In genomic region chr7:120662079-120662478, GRCm38 (mm10) we compare ENCODE assay signal across 30 mouse cellular contexts. TPM values are rescaled to one million over a fixed set of nuclear protein-coding genes. Genes with fewer than 3 reads are reported as not detected.
A peak's percentile ranks its signal among the peaks of the same experiment; 100 is the strongest.
DNase-seq lines count a peak whose midpoint lies in the region; ATAC-seq and TF ChIP-seq lines count a peak whose summit lies in the region.
"Had no signal": no experiment of that assay in that cellular context is flagged by ENCODE, and none has a peak within 500 bp of the region (broad histone marks: within the 10 kb centered on the region; RNA-seq: fewer than 3 reads in every experiment).

No protein-coding gene starts in this region.

- H3K36me3 ChIP-seq in MEL (ENCODE audit: control insufficient read depth in 1 of 2, insufficient read depth in 2 of 2, low read length in 2 of 2): peaks cover 2 to 13% of the 10 kb centered on the region in 2 experiments; a peak in 2 of 4 replicates
- peaks cover 21% of the 10 kb centered on the region for H3K36me3 ChIP-seq in spleen, adult 2 months (ENCODE audit: control insufficient read depth, insufficient read depth, low read length)
- H3K36me3 ChIP-seq in hindbrain, postnatal 0 days (ENCODE audit: insufficient read depth, low read length): peaks cover 28% of the 10 kb centered on the region

- H3K79me2 ChIP-seq in MEL (ENCODE audit: control insufficient read depth, insufficient read depth, low read length, poor library complexity): no peaks in the 10 kb centered on the region

- DNase-seq in A20 (ENCODE audit: low read depth, low spot score): peak; percentile 86
- DNase-seq in MEL (ENCODE audit: low read depth, low spot score): peak; percentile 66
- DNase-seq in spleen, adult 2 months (ENCODE audit: low read depth in 1 of 2, low spot score in 2 of 2): peak; percentile 45 to 61
- no peak for DNase-seq in gastrocnemius, adult 18-20 months (ENCODE audit: low spot score)
- no peak for DNase-seq in adrenal gland, adult 8-10 months
- DNase-seq in yolk sac, embryonic 10.5 days (ENCODE audit: low spot score): no peak
- DNase-seq in hindbrain, postnatal 0 days (ENCODE audit: low spot score): no peak
- DNase-seq: adrenal gland, postnatal 14 days; cerebellum, adult 11 months; cerebellum, adult 9-11 months; gastrocnemius, adult 2 months; gastrocnemius, postnatal 36 days; heart, postnatal 14 days; kidney, adult 8-10 months; layer of hippocampus, postnatal 36 days; left cerebral cortex, postnatal 4 days; lung, postnatal 36 days; midbrain, embryonic 14.5 days had no signal

- TF ChIP-seq CTCF in MEL (IDR thresholded peaks at IDR 0.05 in 2 of 3, conservative IDR thresholded peaks at IDR 0.05 in 1 of 3; ENCODE audit: control insufficient read depth in 1 of 3, insufficient read depth in 1 of 3, low read depth in 2 of 3, low read length in 3 of 3, poor library complexity in 1 of 3, severe bottlenecking in 1 of 3): no peak
- TF ChIP-seq CTCF in spleen, adult 2 months (IDR thresholded peaks at IDR 0.05; ENCODE audit: extremely low read depth, insufficient read depth, insufficient read length, insufficient replicate concordance): no peak
- no peak for TF ChIP-seq CTCF in hindbrain, postnatal 0 days (IDR thresholded peaks at IDR 0.05; ENCODE audit: low read depth)

- peak; percentile 47; the same call in 1 of the 2 replicates for ATAC-seq in megakaryocyte, adult 5-6 weeks (ENCODE audit: poor library complexity, severe bottlenecking)
- ATAC-seq in hindbrain, postnatal 0 days: no peak
- ATAC-seq: forebrain, embryonic 15.5 days; intestine, embryonic 16.5 days; Patski had no signal

- no peak; a peak in 1 of 4 replicates for TF ChIP-seq POLR2A in MEL (IDR thresholded peaks at IDR 0.05; ENCODE audit: control insufficient read depth in 1 of 2, insufficient read depth in 1 of 2, low read depth in 1 of 2, low read length in 2 of 2, poor library complexity in 1 of 2)
- TF ChIP-seq POLR2A in spleen, adult 2 months (IDR thresholded peaks at IDR 0.05; ENCODE audit: low read depth, low read length): no peak

- H3K4me2 ChIP-seq in hindbrain, postnatal 0 days (ENCODE audit: low read depth, low read length): no peak overlapping the region
- H3K4me2 ChIP-seq: embryonic facial prominence, embryonic 13.5 days; forebrain, embryonic 15.5 days; hindbrain, embryonic 12.5 days; liver, embryonic 15.5 days; lung, embryonic 15.5 days; neural tube, embryonic 15.5 days had no signal

- no peak overlapping the region for H3K9ac ChIP-seq in MEL (ENCODE audit: control insufficient read depth, low read depth, low read length, poor library complexity, severe bottlenecking)
- no peak overlapping the region for H3K9ac ChIP-seq in hindbrain, postnatal 0 days (replicated peaks; ENCODE audit: low read length)
- H3K9ac ChIP-seq: embryonic facial prominence, embryonic 13.5 days; forebrain, embryonic 15.5 days; hindbrain, embryonic 12.5 days; liver, embryonic 15.5 days; lung, embryonic 15.5 days; neural tube, embryonic 15.5 days had no signal

- 55% methylated on average over 4 of the region's 4 CpGs for WGBS in spleen, adult 2 months
- 91% methylated on average over 4 of the region's 4 CpGs for WGBS in hindbrain, postnatal 0 days

- no peaks in the 10 kb centered on the region for H3K27me3 ChIP-seq in MEL (ENCODE audit: control insufficient read depth in 1 of 2, insufficient read depth in 2 of 2, low read length in 2 of 2)
- H3K27me3 ChIP-seq in spleen, adult 2 months (ENCODE audit: control insufficient read depth, insufficient read depth, low read length): no peaks in the 10 kb centered on the region
- no peaks in the 10 kb centered on the region for H3K27me3 ChIP-seq in hindbrain, postnatal 0 days (ENCODE audit: insufficient read depth, low read length)
- H3K27me3 ChIP-seq: embryonic facial prominence, embryonic 13.5 days; forebrain, embryonic 15.5 days; hindbrain, embryonic 12.5 days; liver, embryonic 15.5 days; lung, embryonic 15.5 days; neural tube, embryonic 15.5 days; Patski had no signal

- no peak for TF ChIP-seq EP300 in MEL (IDR thresholded peaks at IDR 0.05; ENCODE audit: low read depth in 1 of 2, low read length in 2 of 2)

- H3K4me3 ChIP-seq in MEL (ENCODE audit: control insufficient read depth in 1 of 2, insufficient read depth in 1 of 2, low read depth in 2 of 2, low read length in 2 of 2): no peak overlapping the region
- no peak overlapping the region for H3K4me3 ChIP-seq in spleen, adult 2 months (ENCODE audit: extremely low read depth, insufficient read depth, insufficient read length)
- no peak overlapping the region for H3K4me3 ChIP-seq in hindbrain, postnatal 0 days (ENCODE audit: low read length)
- H3K4me3 ChIP-seq: embryonic facial prominence, embryonic 13.5 days; forebrain, embryonic 10.5 days; forebrain, embryonic 15.5 days; gastrocnemius, adult 2 months; hindbrain, embryonic 12.5 days; liver, embryonic 15.5 days; lung, embryonic 15.5 days; neural tube, embryonic 15.5 days had no signal

- no peak overlapping the region for H3K27ac ChIP-seq in MEL (ENCODE audit: control insufficient read depth, low read depth, low read length)
- no peak overlapping the region for H3K27ac ChIP-seq in spleen, adult 2 months (ENCODE audit: insufficient read depth, low read length)
- H3K27ac ChIP-seq in hindbrain, postnatal 0 days: no peak overlapping the region
- H3K27ac ChIP-seq: embryonic facial prominence, embryonic 13.5 days; forebrain, embryonic 10.5 days; forebrain, embryonic 15.5 days; gastrocnemius, adult 2 months; hindbrain, embryonic 12.5 days; kidney, postnatal 0 days; liver, embryonic 15.5 days; lung, embryonic 15.5 days; neural tube, embryonic 15.5 days had no signal

- no peak for TF ChIP-seq RAD21 in MEL (IDR thresholded peaks at IDR 0.05; ENCODE audit: low read depth, low read length)

- no peaks in the 10 kb centered on the region for H3K4me1 ChIP-seq in MEL (ENCODE audit: control insufficient read depth in 1 of 2, insufficient read depth in 2 of 2, low read length in 2 of 2)
- H3K4me1 ChIP-seq in spleen, adult 2 months (ENCODE audit: control insufficient read depth, insufficient read depth, insufficient read length): peaks cover 2% of the 10 kb centered on the region; the same call in 1 of the 2 replicates
- no peaks in the 10 kb centered on the region for H3K4me1 ChIP-seq in hindbrain, postnatal 0 days (ENCODE audit: insufficient read depth, low read length)
- H3K4me1 ChIP-seq: embryonic facial prominence, embryonic 13.5 days; forebrain, embryonic 15.5 days; hindbrain, embryonic 12.5 days; liver, embryonic 15.5 days; lung, embryonic 15.5 days; neural tube, embryonic 15.5 days had no signal

- H3K9me3 ChIP-seq in MEL (replicated peaks; ENCODE audit: insufficient read depth, low read length): no peaks in the 10 kb centered on the region
- H3K9me3 ChIP-seq in hindbrain, postnatal 0 days (ENCODE audit: low read length): no peaks in the 10 kb centered on the region
- H3K9me3 ChIP-seq: embryonic facial prominence, embryonic 13.5 days; forebrain, embryonic 10.5 days; forebrain, embryonic 15.5 days; hindbrain, embryonic 12.5 days; liver, embryonic 15.5 days; lung, embryonic 15.5 days; neural tube, embryonic 15.5 days had no signal

TF ChIP-seq in MEL, 35 proteins besides CTCF, POLR2A, EP300 and RAD21:
- TF ChIP-seq NELFE (IDR thresholded peaks at IDR 0.05; ENCODE audit: low read depth, low read length) (no peak), GATA1 (IDR thresholded peaks at IDR 0.05; ENCODE audit: low read depth, low read length) (no peak), MXI1 (IDR thresholded peaks at IDR 0.05; ENCODE audit: low read depth, low read length) (no peak), TAL1 (IDR thresholded peaks at IDR 0.05; ENCODE audit: low read length) (no peak), POLR2AphosphoS5 (IDR thresholded peaks at IDR 0.05; ENCODE audit: borderline replicate concordance, low read depth, low read length) (no peak), NRF1 (IDR thresholded peaks at IDR 0.05; ENCODE audit: insufficient read depth, low read depth, low read length, poor library complexity, severe bottlenecking) (peak; percentile 82)

RNA-seq across cellular contexts. Expression of gene Pdzd9, which starts 8.1 kb away (rescaled TPM):
- total RNA-seq in MEL (2012; rRNA removed): 0.92 TPM in 2 replicates
- under 1 TPM in 1 of 2 experiments, not detected in 1; 0.31 TPM for polyA plus RNA-seq in MEL (2012; ENCODE audit: insufficient read depth in 1 of 2, insufficient read length in 2 of 2, low read depth in 1 of 2, low replicate concordance in 2 of 2, missing spikeins in 1 of 2)
- total RNA-seq in megakaryocyte, adult 5-6 weeks (2015): not detected in 2 replicates
- total RNA-seq in megakaryocyte, adult 5-6 weeks (2017): not detected in 2 replicates
- polyA plus RNA-seq in spleen, adult 2 months (2012; rRNA removed): not detected in 2 replicates
- total RNA-seq in gastrocnemius, adult 18-20 months (2021): not detected
- not detected for total RNA-seq in adrenal gland, adult 8-10 months (2022)
- total RNA-seq in hindbrain, postnatal 0 days (2014; rRNA removed): 0.99 TPM in 1 of 2 replicates, not detected in the other
- 0.40 and 0.47 TPM in 2 replicates for polyA plus RNA-seq in hindbrain, postnatal 0 days (2015; fragmentation: Nextera tagmentation; extraction: Ambion mirVana)
- total RNA-seq: adrenal gland, postnatal 14 days; gastrocnemius, adult 2 months; gastrocnemius, postnatal 36 days; heart, postnatal 14 days; layer of hippocampus, postnatal 36 days; megakaryocyte-erythroid progenitor cell, adult 5-6 weeks had no signal

RNA-seq across cellular contexts. Expression of gene Mosmo, which starts 15.3 kb away (rescaled TPM):
- total RNA-seq in MEL (2012; rRNA removed): 18.6 and 20.0 TPM in 2 replicates
- polyA plus RNA-seq in MEL (2012; ENCODE audit: insufficient read depth in 1 of 2, insufficient read length in 2 of 2, low read depth in 1 of 2, low replicate concordance in 2 of 2, missing spikeins in 1 of 2): 10 to 100 TPM; 23.5 to 30.0 TPM
- total RNA-seq in megakaryocyte, adult 5-6 weeks (2015): 19.6 and 21.1 TPM in 2 replicates
- 8.0 and 11.6 TPM in 2 replicates for total RNA-seq in megakaryocyte, adult 5-6 weeks (2017)
- 10.2 and 17.4 TPM in 2 replicates for polyA plus RNA-seq in spleen, adult 2 months (2012; rRNA removed)
- 10 to 100 TPM; 19.9 to 22.6 TPM for total RNA-seq in gastrocnemius, adult 18-20 months (2021)
- 10 to 100 TPM; 43.3 to 54.1 (median 52.1) TPM for total RNA-seq in adrenal gland, adult 8-10 months (2022)
- total RNA-seq in hindbrain, postnatal 0 days (2014; rRNA removed): 18.9 and 24.6 TPM in 2 replicates
- 12.2 and 12.3 TPM in 2 replicates for polyA plus RNA-seq in hindbrain, postnatal 0 days (2015; fragmentation: Nextera tagmentation; extraction: Ambion mirVana)

RNA-seq across cellular contexts. Expression of gene Uqcrc2, which starts 27.1 kb away (rescaled TPM):
- 229 and 244 TPM in 2 replicates for total RNA-seq in MEL (2012; rRNA removed)
- polyA plus RNA-seq in MEL (2012; ENCODE audit: insufficient read depth in 1 of 2, insufficient read length in 2 of 2, low read depth in 1 of 2, low replicate concordance in 2 of 2, missing spikeins in 1 of 2): 100 to 1,000 TPM; 338 to 659 TPM
- 143 and 172 TPM in 2 replicates for total RNA-seq in megakaryocyte, adult 5-6 weeks (2015)
- 115 and 116 TPM in 2 replicates for total RNA-seq in megakaryocyte, adult 5-6 weeks (2017)
- polyA plus RNA-seq in spleen, adult 2 months (2012; rRNA removed): 20.7 and 21.4 TPM in 2 replicates
- total RNA-seq in gastrocnemius, adult 18-20 months (2021): 100 to 1,000 TPM; 477 to 519 TPM
- total RNA-seq in adrenal gland, adult 8-10 months (2022): 100 to 1,000 TPM; 220 to 332 (median 263) TPM
- 151 and 165 TPM in 2 replicates for total RNA-seq in hindbrain, postnatal 0 days (2014; rRNA removed)
- 244 and 258 TPM in 2 replicates for polyA plus RNA-seq in hindbrain, postnatal 0 days (2015; fragmentation: Nextera tagmentation; extraction: Ambion mirVana)

Comparison
In these comparisons a context has a peak if more than half of its experiments do, and no peak if none do; other contexts are left out.
1. DNase-seq: peak in A20 (single experiment), MEL (single experiment) and spleen, adult 2 months (2 of 2); none in gastrocnemius, adult 18-20 months (single experiment), adrenal gland, adult 8-10 months (single experiment), yolk sac, embryonic 10.5 days (single experiment) and hindbrain, postnatal 0 days (single experiment).